Mouse (Mus musculus) CH12.LX (cell line): ENCODE results near the gene Vac14. TPM values are rescaled to one million over a fixed set of nuclear protein-coding genes. Genes with fewer than 3 reads are reported as not detected.

Experiments
- DNase-seq: peaks from one replicate; pipeline ENCODE4 v3.0.0-alpha.2; 2013; ENCODE audit errors: extremely low read depth
- H3K27ac ChIP-seq: 2 replicates; pipeline ENCODE4 v1.5.1; 2012; ENCODE audit warnings: low read depth, mild to moderate bottlenecking, control low read depth, moderate library complexity; ENCODE audit not compliant: insufficient read depth
- H3K27me3 ChIP-seq: replicated peaks from 2 replicates; pipeline ENCODE3; 2012; ENCODE audit warnings: inconsistent platforms
- H3K36me3 ChIP-seq, 2 experiments: replicated peaks in 1 of 2; 2 replicates each; pipeline versions ENCODE3 to v1.6.1; 2012; ENCODE audit warnings: inconsistent platforms in 1 of 2, low read length in 1 of 2, mild to moderate bottlenecking in 1 of 2, mixed read lengths in 1 of 2, moderate library complexity in 1 of 2; ENCODE audit not compliant: control insufficient read depth in 1 of 2, insufficient read depth in 1 of 2
- H3K4me1 ChIP-seq, 2 experiments: 2 replicates each; pipeline ENCODE4 v1.6.1; 2012; ENCODE audit warnings: inconsistent platforms in 1 of 2, moderate library complexity in 1 of 2; ENCODE audit not compliant: insufficient read depth in 2 of 2, control insufficient read depth in 1 of 2
- H3K4me2 ChIP-seq: 2 replicates; pipeline ENCODE4 v1.6.1; 2012; ENCODE audit warnings: low read depth, mild to moderate bottlenecking, control low read depth; ENCODE audit not compliant: poor library complexity, insufficient read depth, severe bottlenecking
- H3K4me3 ChIP-seq, 3 experiments: fragments of 150-350 bp in 1 of 3; sonication (generic) in 1 of 3; replicated peaks in 1 of 3; 2 replicates each; pipeline versions ENCODE3 to v1.5.1; 2011 to 2012; ENCODE audit warnings: low read depth in 2 of 3, low read length in 2 of 3, mild to moderate bottlenecking in 2 of 3, moderate library complexity in 2 of 3, control low read depth in 1 of 3, improper control_type of control experiment in 1 of 3, inconsistent platforms in 1 of 3, mixed read lengths in 1 of 3; ENCODE audit not compliant: poor library complexity in 1 of 3
- H3K79me2 ChIP-seq: replicated peaks from 2 replicates; pipeline ENCODE4 v1.6.1; 2012; ENCODE audit warnings: mild to moderate bottlenecking, moderate library complexity; ENCODE audit not compliant: control insufficient read depth, poor library complexity, insufficient read depth, severe bottlenecking; ENCODE audit errors: extremely low read depth
- H3K9ac ChIP-seq: 2 replicates; pipeline ENCODE4 v1.6.1; 2012; ENCODE audit warnings: low read depth, mild to moderate bottlenecking, control low read depth, moderate library complexity; ENCODE audit not compliant: insufficient read depth
- H3K9me3 ChIP-seq: replicated peaks from 2 replicates; pipeline ENCODE3; 2012; ENCODE audit warnings: low read length, inconsistent platforms, mixed read lengths
- BHLHE40 ChIP-seq: IDR thresholded peaks from 2 replicates; pipeline ENCODE4 v1.6.1; 2011; ENCODE audit warnings: mild to moderate bottlenecking, low read depth, low read length, improper control_type of control experiment
- CHD2 ChIP-seq: IDR thresholded peaks from 2 replicates; pipeline ENCODE4 v1.6.1; 2011; ENCODE audit warnings: low read length, improper control_type of control experiment
- CTCF ChIP-seq, 2 experiments: IDR thresholded peaks in 1 of 2; conservative IDR thresholded peaks in 1 of 2; 2 replicates each; pipeline ENCODE4 v1.5.1; 2011 to 2012; ENCODE audit warnings: low read depth in 2 of 2, low read length in 2 of 2, improper control_type of control experiment in 1 of 2, inconsistent platforms in 1 of 2, mild to moderate bottlenecking in 1 of 2, moderate library complexity in 1 of 2
- ELF1 ChIP-seq: IDR thresholded peaks from 2 replicates; pipeline ENCODE4 v1.6.1; 2014; ENCODE audit warnings: low read depth, mild to moderate bottlenecking, inconsistent platforms, low read length, improper control_type of control experiment
- EP300 ChIP-seq: IDR thresholded peaks from 2 replicates; pipeline ENCODE4 v1.6.1; 2011; ENCODE audit warnings: low read length, improper control_type of control experiment
- ETS1 ChIP-seq: conservative IDR thresholded peaks from 2 replicates; pipeline ENCODE4 v1.6.1; 2012; ENCODE audit warnings: low read depth, mild to moderate bottlenecking, inconsistent platforms, low read length, improper control_type of control experiment, moderate library complexity
- GABPA ChIP-seq: IDR thresholded peaks from 2 replicates; pipeline ENCODE4 v1.6.1; 2012; ENCODE audit warnings: low read depth, low read length, improper control_type of control experiment, inconsistent platforms; ENCODE audit not compliant: insufficient replicate concordance
- HCFC1 ChIP-seq: IDR thresholded peaks from 2 replicates; pipeline ENCODE4 v1.6.1; 2012; ENCODE audit warnings: low read depth, mild to moderate bottlenecking, inconsistent platforms, low read length, improper control_type of control experiment
- JUND ChIP-seq: conservative IDR thresholded peaks from 2 replicates; pipeline ENCODE4 v1.6.1; 2011; ENCODE audit warnings: low read depth, low read length, improper control_type of control experiment
- KAT2A ChIP-seq: IDR thresholded peaks from 2 replicates; pipeline ENCODE4 v1.6.1; 2012; ENCODE audit warnings: low read length, improper control_type of control experiment, inconsistent platforms; ENCODE audit not compliant: insufficient replicate concordance
- MAFK ChIP-seq: IDR thresholded peaks from 2 replicates; pipeline ENCODE4 v1.6.1; 2011; ENCODE audit warnings: low read length, improper control_type of control experiment; ENCODE audit not compliant: insufficient replicate concordance
- MAX ChIP-seq: IDR thresholded peaks from 2 replicates; pipeline ENCODE4 v1.6.1; 2011; ENCODE audit warnings: low read length, improper control_type of control experiment
- MXI1 ChIP-seq: IDR thresholded peaks from 2 replicates; pipeline ENCODE4 v1.6.1; 2011; ENCODE audit warnings: mild to moderate bottlenecking, low read depth, low read length, improper control_type of control experiment
- MYC ChIP-seq: IDR thresholded peaks from 2 replicates; pipeline ENCODE4 v1.6.1; 2011; ENCODE audit warnings: low read depth, mild to moderate bottlenecking, improper control_type of control experiment, low read length
- NELFE ChIP-seq: IDR thresholded peaks from 2 replicates; pipeline ENCODE4 v1.6.1; 2011; ENCODE audit warnings: low read depth, low read length, improper control_type of control experiment
- NRF1 ChIP-seq: IDR thresholded peaks from 2 replicates; pipeline ENCODE4 v1.6.1; 2014; ENCODE audit warnings: low read depth, mild to moderate bottlenecking, inconsistent platforms, low read length, improper control_type of control experiment, moderate library complexity
- PAX5 ChIP-seq: IDR thresholded peaks from 2 replicates; pipeline ENCODE4 v1.6.1; 2012; ENCODE audit warnings: low read length, inconsistent platforms, mixed read lengths
- POLR2A ChIP-seq: IDR thresholded peaks from 2 replicates; pipeline ENCODE4 v1.6.1; 2011; ENCODE audit warnings: low read depth, mild to moderate bottlenecking, improper control_type of control experiment, low read length
- POLR2AphosphoS2 ChIP-seq: IDR thresholded peaks from 2 replicates; pipeline ENCODE4 v1.6.1; 2011; ENCODE audit warnings: low read depth, low read length, improper control_type of control experiment
- RAD21 ChIP-seq: IDR thresholded peaks from 2 replicates; pipeline ENCODE4 v1.6.1; 2011; ENCODE audit warnings: low read depth, mild to moderate bottlenecking, low read length, improper control_type of control experiment, moderate library complexity
- RCOR1 ChIP-seq: conservative IDR thresholded peaks from 2 replicates; pipeline ENCODE4 v1.6.1; 2012; ENCODE audit warnings: low read depth, mild to moderate bottlenecking, inconsistent platforms, low read length, improper control_type of control experiment
- SIN3A ChIP-seq: IDR thresholded peaks from 2 replicates; pipeline ENCODE4 v1.6.1; 2012; ENCODE audit warnings: low read length, improper control_type of control experiment, inconsistent platforms
- SMC3 ChIP-seq: IDR thresholded peaks from 2 replicates; pipeline ENCODE4 v1.6.1; 2011; ENCODE audit warnings: low read depth, low read length, improper control_type of control experiment
- TBP ChIP-seq: conservative IDR thresholded peaks from 2 replicates; pipeline ENCODE4 v1.6.1; 2011; ENCODE audit warnings: low read depth, low read length, improper control_type of control experiment
- TCF12 ChIP-seq: IDR thresholded peaks from 2 replicates; pipeline ENCODE4 v1.6.1; 2014; ENCODE audit warnings: low read depth, mild to moderate bottlenecking, inconsistent platforms, low read length, improper control_type of control experiment
- USF1 ChIP-seq: IDR thresholded peaks from 2 replicates; pipeline ENCODE4 v1.6.1; 2014; ENCODE audit warnings: low read depth, mild to moderate bottlenecking, inconsistent platforms, low read length, improper control_type of control experiment
- USF2 ChIP-seq: conservative IDR thresholded peaks from 2 replicates; pipeline ENCODE4 v1.6.1; 2011; ENCODE audit warnings: low read depth, low read length, improper control_type of control experiment
- ZC3H11A ChIP-seq: IDR thresholded peaks from 2 replicates; pipeline ENCODE4 v1.6.1; 2012; ENCODE audit warnings: low read depth, mild to moderate bottlenecking, inconsistent platforms, low read length, improper control_type of control experiment
- ZKSCAN1 ChIP-seq: IDR thresholded peaks from 2 replicates; pipeline ENCODE4 v1.6.1; 2012; ENCODE audit warnings: low read depth, inconsistent platforms, low read length, improper control_type of control experiment, borderline replicate concordance
- ZMIZ1 ChIP-seq: IDR thresholded peaks from 2 replicates; pipeline ENCODE4 v1.6.1; 2012; ENCODE audit warnings: low read depth, mild to moderate bottlenecking, inconsistent platforms, low read length, improper control_type of control experiment
- dilution Hi-C: fragments of 300-500 bp; cut with MboI; formaldehyde crosslinking; loops from 2 replicates; pipeline ENCODE4 v1.14.3; 2020; ENCODE audit warnings: low sequenced_read_pairs; ENCODE audit not compliant: extremely low pct_unique_long_range_greater_than_20kb, extremely low pct_ligation_motif_present
- in situ Hi-C: fragments of 300-500 bp; cut with MboI; formaldehyde crosslinking; loops from 3 replicates; pipeline ENCODE4 v1.14.3; 2019; ENCODE audit warnings: low sequenced_read_pairs, low pct_ligation_motif_present, low pct_unique_long_range_greater_than_20kb, mixed read lengths
- polyA plus RNA-seq: library from polyadenylated mRNA; unstranded; fragments of >175 nt; gene quantifications from 2 replicates; pipeline ENCODE4 v1.2.1, GENCODE M21; 2012; ENCODE audit warnings: low read depth; ENCODE audit not compliant: insufficient read length
- total RNA-seq, 2 experiments: library from RNA; depleted of rRNA; stranded (reverse); fragments of 300-350 nt in 1 of 2; fragments of >200 nt in 1 of 2; gene quantifications; 2 replicates each; pipeline ENCODE4 v1.2.3; 2012 to 2014

Vac14 gene
- total RNA-seq (2012; rRNA removed) (28.2 and 33.8 TPM in 2 replicates), total RNA-seq (2014; rRNA removed) (20.0 and 20.9 TPM in 2 replicates), polyA plus RNA-seq (69.2 and 73.8 TPM in 2 replicates)

- Histone ChIP-seq H3K27me3 (no peaks in the 10 kb centered on the region), H3K36me3 (peaks cover 0 to 28% of the 10 kb centered on the region in 2 experiments), H3K9me3 (no peaks in the 10 kb centered on the region), H3K27ac (peak within 1 kb of the TSS; percentile 11; the same call in 1 of the 2 replicates), H3K9ac (peak within 1 kb of the TSS; percentile 41), H3K4me2 (peak within 1 kb of the TSS; percentile 96), H3K4me1 (peaks cover 4 to 42% of the 10 kb centered on the region in 2 experiments; a peak in 3 of 4 replicates), H3K79me2 (peaks cover 30% of the 10 kb centered on the region), H3K4me3 (peak within 1 kb of the TSS; percentile 71 to 81 (median 77))
- DNase-seq = peak; percentile 96
- dilution Hi-C loops = no loop called here
- TF ChIP-seq NELFE = peak; percentile 49; the same call in 1 of the 2 replicates
- peak; percentile 94 for TF ChIP-seq USF2
- 0 out of 2 replicates have a peak, but pooled peaks have one; percentile 48 for TF ChIP-seq KAT2A
- peak; percentile 98 for TF ChIP-seq USF1
- TF ChIP-seq RAD21 = no peak
- TF ChIP-seq SIN3A = peak; percentile 80
- no peak for TF ChIP-seq ETS1
- no peak for TF ChIP-seq MYC
- peak; percentile 99 for TF ChIP-seq ELF1
- no peak for TF ChIP-seq PAX5
- TF ChIP-seq ZMIZ1 = peak; percentile 50; the same call in 1 of the 2 replicates
- no peak for TF ChIP-seq SMC3
- no peak for TF ChIP-seq RCOR1
- TF ChIP-seq POLR2A = peak; percentile 77
- no peak for TF ChIP-seq EP300
- TF ChIP-seq MAX = peak; percentile 96
- no peak for TF ChIP-seq ZKSCAN1
- TF ChIP-seq TCF12 = peak; percentile 88
- no peak for TF ChIP-seq ZC3H11A
- TF ChIP-seq TBP = no peak
- peak; percentile 81 for TF ChIP-seq HCFC1
- TF ChIP-seq JUND = no peak
- TF ChIP-seq POLR2AphosphoS2 = no peak
- peak; percentile 94 for TF ChIP-seq MXI1
- no peak for TF ChIP-seq CTCF (conservative IDR thresholded peaks at IDR 0.05 in 1 of 2, IDR thresholded peaks at IDR 0.05 in 1 of 2; ENCODE audit: low read depth in 2 of 2, low read length in 2 of 2)
- no peak for TF ChIP-seq GABPA
- peak; percentile 96 for TF ChIP-seq BHLHE40
- TF ChIP-seq NRF1 = peak; percentile 55
- no peak for TF ChIP-seq MAFK
- no peak for TF ChIP-seq CHD2
- in situ Hi-C loops = no loop called here
Measured at GRCm38 (mm10) chr8:110618391-110619207, at the start of gene Vac14. Vac14 (plus strand) TSS chr8:110618585.
